Mouse (Mus musculus): ENCODE data around the gene Evi2b.

DNA sequence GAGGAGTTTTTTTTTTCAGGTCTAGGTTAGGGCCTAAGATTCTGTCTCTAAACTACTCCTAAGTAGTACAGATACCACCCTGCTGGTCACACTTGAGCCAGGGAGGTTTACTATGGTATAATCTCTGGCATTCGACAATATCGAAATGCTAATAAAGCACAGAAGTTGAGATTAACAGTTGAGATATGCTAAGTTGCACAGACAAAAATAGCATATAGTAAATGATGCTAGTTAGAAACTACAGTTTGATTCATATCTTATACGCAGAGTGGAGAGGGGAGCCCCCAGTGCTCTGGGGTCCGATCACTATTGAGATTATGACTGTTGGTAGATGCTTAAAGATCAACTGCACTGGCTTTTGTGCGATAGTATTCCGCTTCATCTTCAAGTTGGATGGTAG lies 5.7 kb upstream of the Evi2b start:
- TF ChIP-seq ZC3H11A (IDR thresholded peaks at IDR 0.05; ENCODE audit: low read depth, low read length) (no peak), MAFK (IDR thresholded peaks at IDR 0.05; ENCODE audit: insufficient replicate concordance, low read length) (no peak), CTCF (conservative IDR thresholded peaks at IDR 0.05 in 1 of 2, IDR thresholded peaks at IDR 0.05 in 1 of 2; ENCODE audit: low read depth in 2 of 2, low read length in 2 of 2) (no peak), EP300 (IDR thresholded peaks at IDR 0.05; ENCODE audit: low read length) (no peak)

Data from CH12.LX (cell line).